Mouse (Mus musculus) liver, embryonic 14.5 days (tissue): ENCODE measurements at regions not wholly inside any gene's neighbourhood (a gene's known extent, or its start where the extent isn't known, plus 50 kb on each side); places are given as distances from the start of the nearest gene placed in this dataset.

Source experiments
- ATAC-seq: fragments of 200-750 bp; cut with Nextera tagmentation; 2 replicates; pipeline ENCODE4 v1.8.0; 2017; ENCODE audit warnings: moderate number of reproducible peaks, mild to moderate bottlenecking, moderate library complexity; ENCODE audit not compliant: insufficient read depth
- DNase-seq, 3 experiments: peaks; one replicate each; pipeline ENCODE4 v3.0.0-alpha.2; 2012 to 2013; ENCODE audit warnings: low read depth in 3 of 3, low spot score in 3 of 3
- H3K27ac ChIP-seq: fragments of 300-500 bp; sonication (generic); 2 replicates; pipeline ENCODE4 v1.5.1; 2014; ENCODE audit warnings: moderate library complexity, mild to moderate bottlenecking, control low read depth, inconsistent platforms
- H3K27me3 ChIP-seq: fragments of 300-500 bp; sonication (generic); 2 replicates; pipeline ENCODE4 v1.6.1; 2014; ENCODE audit warnings: mild to moderate bottlenecking, low read length, moderate library complexity; ENCODE audit not compliant: control insufficient read depth, insufficient read depth
- H3K36me3 ChIP-seq: fragments of 300-500 bp; sonication (generic); replicated peaks from 2 replicates; pipeline ENCODE4 v1.6.1; 2014; ENCODE audit warnings: low read depth; ENCODE audit not compliant: control insufficient read depth, insufficient read depth
- H3K4me1 ChIP-seq, 2 experiments: fragments of 200-500 bp in 1 of 2; fragments of 300-500 bp in 1 of 2; sonication (generic) in 1 of 2; replicated peaks; 2 replicates each; pipeline ENCODE4 v1.6.1; 2012 to 2014; ENCODE audit warnings: antibody characterized with exemption in 1 of 2, inconsistent platforms in 1 of 2, low read length in 1 of 2; ENCODE audit not compliant: control insufficient read depth in 2 of 2, insufficient read depth in 2 of 2
- H3K4me2 ChIP-seq: fragments of 300-500 bp; sonication (generic); 2 replicates; pipeline ENCODE4 v1.6.1; 2014; ENCODE audit warnings: low read depth, mild to moderate bottlenecking, control low read depth, moderate library complexity
- H3K4me3 ChIP-seq, 2 experiments: fragments of 200-500 bp in 1 of 2; fragments of 300-500 bp in 1 of 2; sonication (generic) in 1 of 2; 2 replicates each; pipeline ENCODE4 v1.5.1; 2012 to 2014; ENCODE audit warnings: low read depth in 2 of 2, low read length in 2 of 2, mild to moderate bottlenecking in 2 of 2, control low read depth in 1 of 2, inconsistent platforms in 1 of 2, moderate library complexity in 1 of 2; ENCODE audit not compliant: insufficient read depth in 1 of 2
- H3K9ac ChIP-seq: fragments of 300-500 bp; sonication (generic); replicated peaks from 2 replicates; pipeline ENCODE4 v1.6.1; 2014; ENCODE audit warnings: mild to moderate bottlenecking, control low read depth, moderate library complexity
- H3K9me3 ChIP-seq: fragments of 300-500 bp; sonication (generic); 2 replicates; pipeline ENCODE4 v1.6.1; 2016; ENCODE audit warnings: low read length, mixed read lengths; ENCODE audit not compliant: control insufficient read depth
- CTCF ChIP-seq: IDR thresholded peaks from 2 replicates; pipeline ENCODE4 v1.5.1; 2016; ENCODE audit warnings: antibody characterized with exemption, low read depth, control low read depth
- EP300 ChIP-seq: IDR thresholded peaks from 2 replicates; pipeline ENCODE4 v1.6.1; 2016; ENCODE audit warnings: antibody characterized with exemption, low read depth
- WGBS: fragments of 180-500 bp; shearing (Covaris S2); extraction: QIAGEN DNeasy Blood & Tissue Kit; methylation state at CpG from one replicate; pipeline ENCODE4 v1.1.7; 2014; ENCODE audit not compliant: insufficient replicate concordance; 5-methylcytosine and 5-hydroxymethylcytosine counted together

GRCm38 (mm10) chr17:72731691-72732090 is 104.6 kb upstream of the Ypel5 start:
- H3K9me3 ChIP-seq: no peaks in the 10 kb centered on the region
- TF ChIP-seq EP300: no peak
- TF ChIP-seq CTCF: no peak
- H3K27ac ChIP-seq: no peak overlapping the region
- 61% methylated on average over 6 of the region's 6 CpGs for WGBS
- H3K36me3 ChIP-seq: no peaks in the 10 kb centered on the region
- no peak overlapping the region for H3K4me3 ChIP-seq
- ATAC-seq (no peak), DNase-seq (no peak)
- no peaks in the 10 kb centered on the region for H3K27me3 ChIP-seq
- H3K4me1 ChIP-seq: no peaks in the 10 kb centered on the region
- no peak overlapping the region for H3K9ac ChIP-seq
- no peak overlapping the region for H3K4me2 ChIP-seq

GRCm38 (mm10) chr17:72731175-72731574 is 105.1 kb upstream of the Ypel5 start:
- Histone ChIP-seq H3K36me3 (no peaks in the 10 kb centered on the region), H3K9ac (no peak overlapping the region), H3K4me1 (no peaks in the 10 kb centered on the region), H3K4me3 (no peak overlapping the region), H3K9me3 (no peaks in the 10 kb centered on the region), H3K27me3 (no peaks in the 10 kb centered on the region), H3K4me2 (no peak overlapping the region), H3K27ac (no peak overlapping the region)
- TF ChIP-seq CTCF: no peak
- no peak for TF ChIP-seq EP300
- DNase-seq (no peak), ATAC-seq (no peak)
- WGBS: 66% methylated on average over 5 of the region's 5 CpGs

DNA sequence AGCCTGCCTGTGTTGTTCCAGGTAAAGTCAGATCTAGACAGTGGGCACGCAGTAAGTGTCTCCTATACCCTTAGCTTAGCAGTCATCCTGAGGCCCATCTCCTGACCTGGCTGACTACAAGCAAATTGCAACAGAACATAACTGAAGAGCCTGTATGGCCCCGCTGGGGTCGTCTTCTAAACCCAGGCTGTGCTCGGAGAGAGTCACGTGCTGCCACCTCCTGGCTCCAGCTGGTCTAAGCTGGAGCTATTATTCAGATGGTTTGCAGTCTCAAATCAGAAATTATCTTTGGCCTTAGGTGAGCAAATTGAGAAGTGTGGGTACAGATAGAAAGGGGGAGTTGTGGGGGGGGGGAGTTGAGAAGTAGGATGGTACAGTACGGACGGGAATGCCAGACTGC is 115.5 kb upstream of the Ypel5 start:
- no peak for ATAC-seq
- DNase-seq: no peak
- H3K9me3 ChIP-seq: no peaks in the 10 kb centered on the region
- no peak overlapping the region for H3K4me2 ChIP-seq
- H3K27ac ChIP-seq: no peak overlapping the region
- no peak overlapping the region for H3K4me3 ChIP-seq
- TF ChIP-seq EP300 (no peak), CTCF (0 out of 2 replicates have a peak, but pooled peaks have one; percentile 5)
- H3K9ac ChIP-seq: no peak overlapping the region
- H3K4me1 ChIP-seq: no peaks in the 10 kb centered on the region
- H3K36me3 ChIP-seq: no peaks in the 10 kb centered on the region
- WGBS: 51% methylated on average over 7 of the region's 7 CpGs
- H3K27me3 ChIP-seq: no peaks in the 10 kb centered on the region

DNA sequence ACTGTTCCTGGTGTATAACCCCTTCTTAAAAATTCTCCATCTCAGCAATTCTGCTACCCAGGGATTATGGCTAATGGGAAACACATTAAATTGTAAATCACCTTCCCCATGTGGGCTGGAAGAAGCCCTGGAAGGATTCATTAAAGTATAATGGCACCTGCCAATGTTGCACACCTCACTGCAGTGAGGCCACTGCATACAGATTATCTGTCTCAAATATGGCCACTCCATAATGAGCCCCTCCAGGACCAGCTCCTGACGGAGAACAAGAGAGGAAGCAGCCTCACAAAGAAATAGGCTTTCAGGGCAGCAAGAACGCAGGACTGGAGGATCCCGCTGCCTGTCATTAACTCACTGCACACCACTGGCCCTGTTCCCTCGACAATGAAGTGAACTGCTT is 115.2 kb upstream of the Alk start:
- WGBS: 38% methylated on average over 4 of the region's 4 CpGs
- H3K4me2 ChIP-seq: no peak overlapping the region
- no peak overlapping the region for H3K4me3 ChIP-seq
- H3K4me1 ChIP-seq: no peaks in the 10 kb centered on the region
- no peak for TF ChIP-seq EP300
- TF ChIP-seq CTCF: no peak
- ATAC-seq: no peak
- no peak overlapping the region for H3K27ac ChIP-seq
- H3K9me3 ChIP-seq: no peaks in the 10 kb centered on the region
- no peaks in the 10 kb centered on the region for H3K27me3 ChIP-seq
- no peaks in the 10 kb centered on the region for H3K36me3 ChIP-seq
- no peak overlapping the region for H3K9ac ChIP-seq
- DNase-seq: no peak

GRCm38 (mm10) chr17:72691630-72692029 is 87.2 kb upstream of the Alk start:
- ATAC-seq (no peak), DNase-seq (no peak)
- H3K4me3 ChIP-seq: no peak overlapping the region
- no peaks in the 10 kb centered on the region for H3K36me3 ChIP-seq
- no peaks in the 10 kb centered on the region for H3K9me3 ChIP-seq
- H3K27ac ChIP-seq: no peak overlapping the region
- no peaks in the 10 kb centered on the region for H3K27me3 ChIP-seq
- no peak for TF ChIP-seq EP300
- no peak for TF ChIP-seq CTCF
- 68% methylated on average over 7 of the region's 7 CpGs for WGBS
- no peak overlapping the region for H3K9ac ChIP-seq
- H3K4me2 ChIP-seq: no peak overlapping the region
- peaks cover 0 to 3% of the 10 kb centered on the region in 2 experiments; a peak in 1 of 4 replicates for H3K4me1 ChIP-seq
